In the genomic region with DNA sequence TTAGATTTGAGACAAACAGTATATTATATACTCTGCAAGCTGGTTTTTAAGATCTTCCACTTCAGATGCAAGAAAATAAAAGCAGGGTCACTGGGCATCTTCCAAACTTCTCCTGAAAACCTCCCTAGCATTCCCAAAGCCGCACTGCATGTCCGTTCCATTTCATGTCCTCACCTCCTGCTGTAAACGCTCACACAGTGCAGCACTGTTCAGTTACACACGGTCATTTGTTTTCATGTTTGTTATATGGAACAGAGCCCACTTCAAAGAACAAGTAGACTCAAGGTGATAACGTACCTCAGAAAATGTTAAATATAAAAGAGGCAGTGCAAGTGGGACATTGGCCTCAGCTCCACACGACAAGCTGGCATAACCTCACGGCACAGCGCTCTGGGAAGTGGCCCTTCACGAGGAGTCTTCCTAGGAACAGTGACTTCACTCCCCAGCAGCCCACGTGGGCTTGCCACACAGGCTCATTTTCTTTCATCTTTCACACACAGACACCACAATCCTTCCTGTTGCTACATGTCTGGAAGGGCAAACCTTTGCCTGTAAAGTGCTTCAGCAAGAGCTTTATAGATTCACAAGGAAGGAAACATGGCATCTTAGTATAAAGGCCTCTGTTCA, we compare ENCODE assay signal across 9 mouse cellular contexts. TPM values are rescaled to one million over a fixed set of nuclear protein-coding genes. Genes with fewer than 3 reads are reported as not detected.
DNase-seq lines count a peak whose midpoint lies in the region; ATAC-seq and TF ChIP-seq lines count a peak whose summit lies in the region.
"Had no signal": no experiment of that assay in that cellular context is flagged by ENCODE, and none has a peak within 500 bp of the region (broad histone marks: within the 10 kb centered on the region; RNA-seq: fewer than 3 reads in every experiment).

No protein-coding gene starts in this region.

- DNase-seq in embryo, embryonic 10.5 days (ENCODE audit: low spot score): peak; percentile 12
- no peak for DNase-seq in embryo, embryonic 10 days (ENCODE audit: low spot score)
- no peak for DNase-seq in kidney, adult 2 months
- peak; percentile 56 for DNase-seq in embryonic facial prominence, embryonic 14.5 days (ENCODE audit: low spot score)
- DNase-seq in cerebellum, adult 11-12 months: no peak
- DNase-seq in right cerebral cortex, postnatal 14 days: no peak

- H3K9ac ChIP-seq in kidney, embryonic 14.5 days (ENCODE audit: low read depth, low read length): 0 out of 2 replicates have a peak overlapping the region, but pooled peaks have one; percentile 19
- no peak overlapping the region for H3K9ac ChIP-seq in embryonic facial prominence, embryonic 14.5 days (ENCODE audit: low read depth, low read length)
- H3K9ac ChIP-seq: hindbrain, embryonic 14.5 days had no signal

- no peak for TF ChIP-seq POLR2A in kidney, adult 2 months (IDR thresholded peaks at IDR 0.05; ENCODE audit: low read depth, low read length)

- no peak overlapping the region for H3K4me3 ChIP-seq in kidney, embryonic 14.5 days (ENCODE audit: low read length)
- no peak overlapping the region for H3K4me3 ChIP-seq in kidney, adult 2 months (ENCODE audit: insufficient read depth, low read depth, low read length)
- no peak overlapping the region for H3K4me3 ChIP-seq in embryonic facial prominence, embryonic 14.5 days (ENCODE audit: low read depth, low read length)

- H3K9me3 ChIP-seq in kidney, embryonic 14.5 days (ENCODE audit: control insufficient read depth, low read length): no peaks in the 10 kb centered on the region
- H3K9me3 ChIP-seq in embryonic facial prominence, embryonic 14.5 days (ENCODE audit: control insufficient read depth, low read length): no peaks in the 10 kb centered on the region

- ATAC-seq in kidney, embryonic 14.5 days (ENCODE audit: low FRiP score, low TSS enrichment): no peak; the same call in 1 of the 2 replicates
- peak; percentile 67; the same call in 1 of the 2 replicates for ATAC-seq in embryonic facial prominence, embryonic 14.5 days (ENCODE audit: low read depth)
- ATAC-seq in megakaryocyte progenitor cell, adult 5-6 weeks (replicated peaks; ENCODE audit: poor library complexity): peak; percentile 94

- peaks cover 8% of the 10 kb centered on the region; the same call in 1 of the 2 replicates for H3K4me1 ChIP-seq in kidney, embryonic 14.5 days (ENCODE audit: control insufficient read depth, insufficient read depth, low read length)
- H3K4me1 ChIP-seq in kidney, adult 2 months (ENCODE audit: control insufficient read depth, insufficient read depth, low read length): peaks cover 6% of the 10 kb centered on the region; the same call in 1 of the 2 replicates
- H3K4me1 ChIP-seq in embryonic facial prominence, embryonic 14.5 days (ENCODE audit: control insufficient read depth, insufficient read depth, low read length): peaks cover 11% of the 10 kb centered on the region

- no peak overlapping the region for H3K27ac ChIP-seq in kidney, embryonic 14.5 days (ENCODE audit: low read depth, low read length)
- H3K27ac ChIP-seq in kidney, adult 2 months (ENCODE audit: insufficient read depth, low read depth, low read length): no peak overlapping the region
- peak overlapping the region; percentile 50; the same call in 1 of the 2 replicates for H3K27ac ChIP-seq in embryonic facial prominence, embryonic 14.5 days (replicated peaks; ENCODE audit: low read depth, low read length)
- H3K27ac ChIP-seq: hindbrain, embryonic 14.5 days had no signal

- no peak for TF ChIP-seq CTCF in kidney, adult 2 months (conservative IDR thresholded peaks at IDR 0.05; ENCODE audit: insufficient read depth, insufficient read length, low read depth, low read length)

- 60% methylated on average over 10 of the region's 10 CpGs for WGBS in kidney, embryonic 14.5 days
- WGBS in kidney, adult 2 months: 45% methylated on average over 10 of the region's 10 CpGs
- 57% methylated on average over 10 of the region's 10 CpGs for whole genome bisulfite sequencing in embryonic facial prominence, embryonic 14.5 days

- H3K4me2 ChIP-seq in kidney, embryonic 14.5 days (replicated peaks; ENCODE audit: low read depth, low read length): no peak overlapping the region
- H3K4me2 ChIP-seq in embryonic facial prominence, embryonic 14.5 days (ENCODE audit: low read depth, low read length): no peak overlapping the region
- H3K4me2 ChIP-seq: hindbrain, embryonic 14.5 days had no signal

- no peaks in the 10 kb centered on the region for H3K27me3 ChIP-seq in kidney, embryonic 14.5 days (ENCODE audit: control insufficient read depth, insufficient read depth, low read length)
- no peaks in the 10 kb centered on the region for H3K27me3 ChIP-seq in kidney, adult 2 months (replicated peaks; ENCODE audit: control insufficient read depth, insufficient read depth, low read length)
- no peaks in the 10 kb centered on the region for H3K27me3 ChIP-seq in embryonic facial prominence, embryonic 14.5 days (replicated peaks; ENCODE audit: control insufficient read depth, insufficient read depth, low read length)

- peaks cover 6% of the 10 kb centered on the region; the same call in 1 of the 2 replicates for H3K36me3 ChIP-seq in kidney, embryonic 14.5 days (ENCODE audit: control insufficient read depth, insufficient read depth, low read length)
- no peaks in the 10 kb centered on the region for H3K36me3 ChIP-seq in kidney, adult 2 months (ENCODE audit: control insufficient read depth, insufficient read depth, low read length)
- H3K36me3 ChIP-seq in embryonic facial prominence, embryonic 14.5 days (ENCODE audit: control insufficient read depth, insufficient read depth, low read length): peaks cover 5% of the 10 kb centered on the region

RNA-seq across cellular contexts. Expression of a gene that starts 8.3 kb away (rescaled TPM):
- 24.3 and 37.3 TPM in 2 replicates for polyA plus RNA-seq in kidney, embryonic 14.5 days (2014; fragmentation: Nextera tagmentation; extraction: Ambion mirVana)
- 42.2 and 43.6 TPM in 2 replicates for polyA plus RNA-seq in kidney, adult 2 months (2012; rRNA removed)
- polyA plus RNA-seq in embryonic facial prominence, embryonic 14.5 days (2014; fragmentation: Nextera tagmentation; extraction: Ambion mirVana): 30.0 and 31.1 TPM in 2 replicates
- 15.0 and 18.5 TPM in 2 replicates for total RNA-seq in megakaryocyte progenitor cell, adult 5-6 weeks (2015)
- 46.0 and 49.1 TPM in 2 replicates for total RNA-seq in megakaryocyte progenitor cell, adult 5-6 weeks (2017)

RNA-seq across cellular contexts. Expression of a gene that starts 36.4 kb away (rescaled TPM):
- 15.5 and 21.1 TPM in 2 replicates for polyA plus RNA-seq in kidney, embryonic 14.5 days (2014; fragmentation: Nextera tagmentation; extraction: Ambion mirVana)
- 12.7 and 19.1 TPM in 2 replicates for polyA plus RNA-seq in kidney, adult 2 months (2012; rRNA removed)
- 9.5 and 10.0 TPM in 2 replicates for polyA plus RNA-seq in embryonic facial prominence, embryonic 14.5 days (2014; fragmentation: Nextera tagmentation; extraction: Ambion mirVana)
- 15.4 and 17.0 TPM in 2 replicates for total RNA-seq in megakaryocyte progenitor cell, adult 5-6 weeks (2015)
- 22.6 and 24.6 TPM in 2 replicates for total RNA-seq in megakaryocyte progenitor cell, adult 5-6 weeks (2017)

Comparison
In these comparisons a context has a peak if more than half of its experiments do, and no peak if none do; other contexts are left out.
1. DNase-seq: peak in embryo, embryonic 10.5 days (single experiment) and embryonic facial prominence, embryonic 14.5 days (single experiment); none in embryo, embryonic 10 days (single experiment), kidney, adult 2 months (single experiment), cerebellum, adult 11-12 months (single experiment) and right cerebral cortex, postnatal 14 days (single experiment).